Mouse (Mus musculus): ENCODE data around the gene Fndc3b.

Fndc3b gene

DNA sequence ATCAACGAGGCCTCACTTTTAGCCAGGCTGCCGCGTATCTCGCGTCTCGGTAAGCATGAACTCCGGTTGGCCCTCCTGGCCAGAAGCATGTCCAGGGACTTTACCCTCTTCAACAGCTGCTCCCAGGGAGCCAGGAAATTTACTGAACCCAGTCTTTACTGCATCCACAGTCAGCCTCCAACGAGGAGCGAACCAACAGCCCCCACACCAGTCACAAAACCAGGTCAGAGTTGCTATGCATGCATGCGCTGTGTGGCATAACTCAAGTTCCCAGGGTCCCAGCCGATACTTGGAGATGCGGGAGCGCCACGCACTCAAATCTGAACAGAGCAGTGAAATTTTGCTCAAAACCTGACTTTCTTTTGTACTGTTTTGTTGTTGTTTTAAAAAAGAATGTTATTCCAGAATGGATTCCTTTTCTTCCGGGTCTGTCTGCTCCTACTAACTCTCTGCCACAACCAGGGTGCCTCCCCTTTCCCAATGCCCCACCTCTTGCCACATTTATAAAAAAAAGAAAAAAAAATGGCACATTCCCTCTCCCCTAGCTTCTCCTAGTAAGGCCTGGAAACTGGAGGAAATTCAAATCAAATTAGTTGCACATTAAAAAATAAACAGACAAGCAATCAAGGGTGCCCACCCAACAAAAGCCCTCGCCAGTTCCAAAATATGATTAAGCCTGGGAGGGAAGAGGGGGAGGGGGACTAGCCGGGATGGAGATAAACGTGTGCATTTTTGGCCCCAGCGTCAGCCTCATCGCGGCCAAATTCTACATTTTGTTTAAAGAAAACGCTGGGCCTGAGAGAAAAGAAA is 1.8 kb downstream of the Fndc3b start:
- DNase-seq (ENCODE audit: low spot score in 2 of 2) = no peak

DNA sequence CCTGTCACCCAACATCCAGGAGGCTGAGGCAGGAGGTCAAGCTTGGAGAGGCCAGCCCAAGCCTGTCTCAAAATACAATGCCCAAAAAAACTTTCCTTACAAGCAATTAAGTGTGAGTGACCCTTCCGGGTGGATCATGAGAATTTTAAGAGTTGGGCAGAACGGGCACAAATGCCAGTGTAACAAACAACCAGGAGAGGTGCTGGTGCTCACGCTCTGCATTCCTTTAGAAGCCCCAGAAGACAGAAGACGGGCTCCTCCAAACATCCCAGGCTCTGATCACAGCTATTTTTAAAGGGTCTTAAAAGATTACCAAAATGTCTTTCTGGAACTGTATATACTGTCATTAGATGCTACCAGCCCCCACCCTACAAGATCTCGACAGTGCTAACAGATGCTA is 2.5 kb downstream of the Fndc3b start:
- no peak for DNase-seq (ENCODE audit: low spot score in 2 of 2)

DNA sequence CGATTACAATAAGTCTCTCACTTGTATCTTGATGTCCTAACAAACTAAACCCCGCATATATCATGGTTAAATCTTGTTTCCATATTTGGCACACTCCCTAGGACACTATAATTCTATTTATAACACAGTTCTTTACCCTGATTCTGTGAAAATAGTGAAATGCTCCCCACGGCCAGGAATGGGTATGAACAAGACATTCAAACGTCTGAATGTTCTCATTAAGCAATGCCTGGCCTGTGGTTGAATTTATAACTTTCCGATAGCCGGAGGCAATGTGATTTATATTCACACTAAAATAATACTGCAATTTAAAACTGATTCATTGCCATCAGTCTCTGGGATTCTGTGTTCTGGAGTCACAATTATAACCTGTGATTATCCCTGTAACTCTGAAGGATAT is 5.3 kb downstream of the Fndc3b start:
- DNase-seq (ENCODE audit: low spot score in 2 of 2) = no peak

DNA sequence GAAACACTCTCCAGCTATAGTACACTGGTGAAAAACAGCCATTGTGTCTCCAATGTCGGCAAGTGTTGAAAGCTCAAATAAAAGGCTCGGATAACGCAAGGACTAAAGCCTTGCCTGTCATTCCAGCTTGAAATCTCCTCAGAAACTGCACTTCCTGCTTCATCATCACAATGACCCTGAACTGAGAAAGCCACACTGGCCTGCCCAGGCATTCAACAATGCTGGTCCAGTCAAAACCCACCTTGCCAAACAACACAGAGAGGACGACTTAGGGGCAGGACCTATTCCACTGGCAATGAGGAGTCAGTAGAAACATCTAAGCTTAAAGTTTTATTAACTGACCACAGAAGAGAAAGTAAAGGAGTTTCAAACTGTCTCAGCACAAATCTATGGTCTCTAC is 6.1 kb downstream of the Fndc3b start:
- DNase-seq (ENCODE audit: low spot score in 2 of 2) = no peak

DNA sequence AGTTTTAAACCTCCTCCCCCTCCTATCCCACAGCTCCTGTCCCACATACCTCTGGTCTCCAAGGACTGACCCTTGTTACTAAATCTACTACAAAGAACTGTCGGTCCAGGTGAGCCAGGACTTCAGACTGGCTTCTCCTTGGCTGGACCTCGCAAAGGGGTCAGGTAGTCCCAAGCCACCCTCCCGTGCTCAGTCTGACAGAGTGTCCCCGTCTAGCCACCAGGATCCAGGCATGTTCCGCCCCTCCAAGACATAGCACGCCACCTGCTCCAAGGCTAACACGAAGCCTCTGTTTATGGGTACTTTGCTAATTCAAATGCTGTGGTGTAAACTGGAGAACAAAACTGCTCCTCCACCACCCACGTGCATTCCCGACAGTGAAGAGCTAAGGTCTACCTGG is 6.5 kb downstream of the Fndc3b start:
- no peak for DNase-seq (ENCODE audit: low spot score in 2 of 2)

DNA sequence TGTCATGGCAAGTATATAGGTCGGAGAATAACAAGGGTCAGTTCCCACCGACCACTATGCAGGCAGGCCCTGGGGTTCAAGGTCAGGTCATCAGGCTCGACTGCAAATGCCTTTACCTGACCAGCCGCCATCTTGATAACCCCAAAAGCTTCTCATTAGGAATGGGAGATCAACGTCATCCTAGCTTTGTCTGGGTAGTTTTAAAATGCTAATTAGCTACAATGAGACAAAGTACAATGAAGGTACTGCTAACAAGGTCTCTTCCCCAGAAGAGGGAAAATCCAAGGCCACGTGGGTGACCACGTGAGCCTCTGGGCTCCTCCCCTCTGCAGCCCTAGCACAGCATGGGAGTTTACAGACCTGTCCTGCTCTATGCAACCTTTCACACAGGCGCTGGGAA is 7.6 kb downstream of the Fndc3b start:
- no peak for DNase-seq (ENCODE audit: low spot score in 2 of 2)

DNA sequence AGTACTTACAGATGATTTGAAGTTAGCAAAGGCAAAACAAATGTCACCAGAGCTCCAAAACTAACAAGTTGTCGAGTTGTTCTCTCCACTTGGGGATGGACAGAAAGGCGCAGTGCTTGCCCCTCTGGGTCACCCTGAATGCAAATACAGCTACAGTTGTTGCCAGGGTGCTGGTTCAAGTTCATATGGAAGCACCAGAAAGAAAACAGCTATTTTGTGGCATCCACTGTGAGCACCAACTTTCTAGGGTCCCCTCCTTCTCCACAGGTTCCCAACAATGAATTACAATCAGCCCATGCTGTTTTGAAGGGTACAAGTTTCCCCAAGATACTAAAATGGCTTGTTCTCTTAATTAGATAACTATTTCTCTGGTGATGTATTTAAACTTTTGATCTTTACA is 8.0 kb downstream of the Fndc3b start:
- DNase-seq (ENCODE audit: low spot score in 2 of 2) = no peak

DNA sequence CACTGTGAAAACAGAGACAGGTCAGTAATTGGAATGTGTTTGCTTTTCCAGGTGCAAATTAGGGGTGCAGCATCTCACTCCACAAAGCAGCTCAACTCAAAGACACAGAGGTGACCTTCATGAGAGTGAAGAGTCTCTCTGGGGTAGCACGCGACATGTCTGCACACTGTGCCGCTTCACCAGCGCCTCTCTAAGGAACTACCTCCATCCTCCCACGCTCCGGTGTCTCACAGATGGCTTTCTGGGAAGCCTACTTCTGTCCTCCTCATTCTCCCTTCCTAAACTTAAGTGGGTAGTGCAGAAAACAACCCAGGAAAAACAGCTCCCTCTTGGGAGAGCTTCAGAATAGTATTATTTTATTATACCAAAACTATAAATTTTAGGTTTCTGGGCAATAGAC is 12.4 kb downstream of the Fndc3b start:
- DNase-seq (ENCODE audit: low spot score in 2 of 2) = no peak

DNA sequence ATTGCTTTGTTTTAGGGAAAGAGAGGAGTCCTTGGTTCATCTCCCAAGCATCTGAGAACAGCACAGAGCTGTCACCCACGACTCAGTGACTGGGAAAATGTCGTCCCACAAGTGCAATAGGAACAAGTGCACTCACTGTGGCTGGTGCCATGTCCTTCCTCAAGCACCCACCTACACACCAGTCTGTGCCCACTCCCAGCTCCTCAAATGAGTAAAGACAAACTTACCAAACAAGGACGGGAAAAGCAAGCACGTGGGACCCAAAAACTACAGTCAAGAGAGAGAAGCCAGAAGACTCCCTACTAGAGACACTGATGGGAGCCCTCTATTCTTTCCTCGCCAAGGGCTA is 14.7 kb downstream of the Fndc3b start:
- DNase-seq (ENCODE audit: low spot score in 2 of 2) = no peak

DNA sequence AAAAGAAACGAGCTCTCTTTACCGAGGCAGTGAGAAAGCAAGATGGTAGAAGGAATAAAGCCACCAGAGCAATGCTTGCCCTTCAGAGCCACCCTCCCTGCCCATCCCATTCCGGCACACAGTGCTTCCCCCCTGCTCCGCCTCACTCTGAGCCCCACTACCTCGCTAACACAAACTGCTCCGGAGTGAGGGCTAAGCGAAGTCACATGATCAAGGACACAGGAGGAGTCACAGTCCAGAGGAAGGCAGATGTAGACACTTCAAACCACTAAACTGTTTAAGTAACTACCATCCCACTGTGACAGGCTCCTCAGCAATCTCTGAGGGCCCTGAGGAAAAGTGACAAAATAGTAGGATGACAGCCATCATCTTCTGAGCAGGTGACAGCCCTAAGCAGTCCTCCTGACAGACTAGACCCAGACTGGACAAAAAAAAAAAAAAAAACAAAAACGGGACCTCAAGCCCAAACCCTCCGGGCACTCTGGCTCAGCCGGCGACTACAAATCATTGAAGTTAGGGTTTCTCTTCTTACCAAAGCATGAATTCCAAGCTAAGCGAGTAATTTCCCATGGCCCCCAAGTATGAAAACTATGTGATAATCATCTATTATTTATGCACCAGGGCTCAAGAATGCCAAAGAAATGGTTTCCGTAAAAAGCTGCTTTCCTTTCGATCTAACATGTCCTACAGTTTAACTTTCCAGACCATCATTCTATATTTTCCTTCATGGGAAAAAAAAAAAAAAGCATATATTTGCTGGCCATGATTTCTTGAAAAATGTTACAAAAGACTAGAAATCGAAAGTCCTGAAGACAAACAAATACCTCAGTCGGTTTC is 15.3 kb downstream of the Fndc3b start:
- DNase-seq (ENCODE audit: low spot score in 2 of 2) = no peak

DNA sequence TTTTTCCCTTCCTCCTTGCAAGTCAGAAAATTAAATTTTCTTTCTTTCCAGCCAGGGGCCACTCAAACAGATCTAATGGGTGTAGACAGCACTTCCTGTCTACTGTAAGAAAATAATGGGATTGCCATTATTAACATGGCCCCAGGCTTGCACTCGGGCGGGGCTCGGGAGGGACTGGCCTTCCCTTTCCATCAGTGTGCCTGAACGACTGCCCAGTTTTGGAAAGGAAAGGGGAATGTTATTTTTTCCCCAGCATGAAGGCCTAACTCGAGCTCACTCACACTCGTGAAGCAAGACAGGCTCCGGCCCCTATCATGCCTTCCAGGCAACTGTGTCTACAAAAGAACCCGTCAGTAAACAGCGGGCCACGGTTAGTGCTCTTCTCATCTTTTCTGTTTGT is 16.5 kb downstream of the Fndc3b start:
- DNase-seq (ENCODE audit: low spot score in 2 of 2) = no peak

DNA sequence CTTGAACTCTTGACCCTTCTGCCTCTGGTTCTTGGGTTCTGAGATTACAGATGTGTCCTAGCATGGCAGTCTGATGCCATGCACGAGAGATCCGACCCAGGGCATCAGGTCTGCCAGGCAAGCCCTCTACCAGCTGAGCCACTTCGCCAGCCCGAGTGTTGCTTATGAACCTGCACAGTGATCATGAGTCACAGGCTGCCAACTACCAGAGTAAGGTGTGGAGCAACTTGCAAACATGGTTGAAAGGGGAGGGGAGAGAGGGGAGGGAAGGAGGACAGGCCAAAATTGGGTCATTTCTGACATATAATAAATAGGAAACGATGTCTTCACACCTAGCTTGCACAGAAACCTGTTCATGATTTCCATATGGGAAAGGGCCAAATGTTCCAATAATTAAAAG is 17.0 kb downstream of the Fndc3b start:
- DNase-seq (ENCODE audit: low spot score in 2 of 2) = no peak

DNA sequence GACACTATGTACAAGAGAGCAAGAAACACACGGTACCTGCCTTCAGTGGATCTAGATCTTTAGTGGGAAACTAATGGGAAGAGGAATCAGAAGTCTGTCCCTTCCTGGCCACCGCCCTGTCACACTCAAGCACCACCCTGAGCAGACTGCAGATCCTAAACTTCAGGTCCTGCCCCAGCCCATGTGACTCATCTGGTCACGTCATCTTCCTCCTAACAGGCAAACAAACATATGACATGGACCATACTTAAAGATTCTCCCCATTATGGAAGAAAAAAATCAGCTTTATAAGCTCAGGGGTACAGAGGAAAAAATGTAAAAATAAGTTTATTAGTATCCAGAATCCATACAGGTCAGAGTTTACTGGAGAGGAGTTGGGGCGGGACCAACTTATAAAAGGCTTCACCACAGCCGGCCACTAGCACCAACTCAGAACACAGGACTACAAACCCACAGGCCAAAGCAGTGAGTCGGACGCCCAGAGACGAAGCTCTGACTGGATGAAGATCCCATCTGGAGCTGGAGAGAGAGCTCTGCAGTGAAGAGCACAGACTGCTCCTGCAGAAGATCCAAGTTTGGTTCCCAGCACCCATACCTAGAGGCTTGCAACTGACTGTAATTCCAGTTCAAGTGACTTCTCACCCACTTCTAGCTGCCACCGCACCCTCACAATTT is 19.5 kb downstream of the Fndc3b start:
- no peak for DNase-seq (ENCODE audit: low spot score in 2 of 2)

DNA sequence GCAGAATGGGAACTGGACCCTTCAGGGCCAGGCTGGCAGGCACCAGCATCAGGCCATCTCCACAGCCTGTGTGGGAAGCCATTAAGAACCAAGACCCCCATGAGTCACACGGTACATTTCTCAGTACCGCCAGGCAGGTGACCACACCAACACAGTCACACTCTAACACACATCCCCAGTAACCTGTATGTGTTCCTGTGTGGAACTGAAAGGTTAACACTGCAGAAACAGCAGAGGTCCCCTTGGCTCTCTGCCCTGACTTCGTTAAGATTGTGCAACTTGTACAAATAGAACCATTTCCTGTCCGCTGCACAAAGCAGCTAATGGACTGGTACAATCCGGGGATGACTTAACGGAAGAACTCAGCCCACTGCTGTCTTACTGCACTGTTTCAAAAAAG is 21.1 kb downstream of the Fndc3b start:
- peak; percentile 10 to 18 for DNase-seq (ENCODE audit: low spot score in 2 of 2)

DNA sequence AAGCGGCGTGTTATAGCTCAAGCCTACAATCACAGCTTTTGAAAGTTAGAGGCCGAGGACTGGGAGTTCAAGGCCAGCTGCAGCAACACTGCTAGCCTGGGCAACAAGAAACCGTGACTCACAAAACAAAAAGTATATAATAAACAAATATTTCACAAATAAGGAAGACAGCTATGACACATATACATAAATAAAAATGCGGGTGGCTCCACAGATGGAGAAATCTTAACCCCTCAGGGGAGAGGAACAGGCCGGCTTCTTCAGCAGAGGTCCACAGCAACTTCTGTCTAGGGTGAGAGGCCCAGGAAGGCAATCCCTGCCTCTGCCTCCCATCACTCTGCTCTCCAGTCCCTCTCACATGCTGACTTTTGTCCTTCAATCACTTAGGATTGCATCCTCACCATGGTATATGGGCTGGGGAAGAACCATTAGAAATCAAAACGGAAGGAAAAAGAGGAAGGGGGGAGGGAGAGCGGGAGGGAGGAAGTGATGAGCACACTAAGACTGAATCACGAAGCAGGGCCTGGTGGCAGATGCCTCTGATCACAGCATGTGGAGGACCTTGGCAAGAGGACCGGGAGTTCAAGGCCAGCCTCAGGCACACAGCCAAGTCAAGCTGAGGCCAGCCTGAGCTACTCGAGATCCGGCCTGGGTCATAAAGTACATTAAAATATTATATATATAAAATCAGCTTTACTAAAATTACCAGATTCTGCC is 21.8 kb downstream of the Fndc3b start:
- no peak for DNase-seq (ENCODE audit: low spot score in 2 of 2)

DNA sequence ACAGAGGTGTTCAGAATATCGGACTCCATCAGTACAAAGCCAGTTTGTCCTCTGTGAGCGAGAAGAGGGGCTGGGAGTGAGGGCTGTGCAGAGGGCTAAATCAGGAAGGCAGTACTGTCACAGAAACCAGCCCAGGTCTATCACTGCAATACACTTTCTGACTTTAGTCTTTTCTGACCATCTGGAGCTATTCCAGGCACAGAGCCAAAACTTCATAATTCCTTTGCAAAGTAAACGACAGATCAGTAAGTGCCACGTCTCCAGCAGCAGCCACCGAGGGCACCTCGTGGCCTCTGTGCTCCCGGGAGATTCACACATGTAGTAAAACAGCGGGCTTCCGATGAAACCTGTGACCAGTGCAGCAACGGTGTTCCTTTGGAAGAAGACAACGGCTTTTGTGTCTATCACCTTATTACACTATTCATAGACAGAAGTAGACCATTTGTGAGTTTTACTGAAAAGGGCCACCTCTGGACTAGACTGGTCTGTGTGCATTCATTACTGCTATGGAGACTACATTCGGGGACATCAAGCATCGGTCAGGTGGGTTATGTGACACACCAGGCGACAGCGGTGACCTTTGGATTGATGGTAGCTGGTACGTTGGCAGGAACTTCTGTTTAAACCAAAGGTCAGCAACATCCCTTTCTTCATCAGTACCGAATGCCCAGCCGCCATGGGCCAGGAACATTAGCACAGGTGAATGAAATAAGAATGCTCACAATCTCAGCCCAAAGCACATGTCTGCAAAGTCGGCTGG is 24.2 kb downstream of the Fndc3b start:
- DNase-seq (ENCODE audit: low spot score in 2 of 2) = no peak

DNA sequence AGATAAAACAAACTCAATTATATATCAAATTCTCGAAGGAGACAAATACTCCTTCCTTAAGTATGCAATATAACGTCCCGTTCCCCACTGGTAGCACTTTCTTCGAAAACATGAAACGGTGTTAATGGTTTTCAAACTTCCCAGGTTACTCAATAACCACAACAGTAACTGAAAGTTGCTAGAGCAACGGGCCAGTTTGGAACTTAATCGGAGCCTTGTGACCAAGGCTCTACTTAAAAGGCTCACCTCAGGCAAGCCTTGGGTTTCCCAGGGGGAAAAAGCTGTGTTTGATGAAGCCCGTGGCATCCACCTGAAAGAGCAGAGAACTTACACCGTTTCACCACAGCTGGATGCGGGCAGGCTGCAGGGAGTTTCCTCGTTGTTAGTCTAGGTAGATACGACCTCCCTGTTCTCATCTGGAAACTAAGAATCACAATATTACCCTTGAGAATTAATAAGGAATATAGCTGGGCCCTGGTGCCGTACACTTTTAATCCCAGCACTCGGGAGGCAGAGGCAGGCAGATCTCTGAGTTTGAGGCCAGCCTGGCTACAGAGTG is 25.4 kb downstream of the Fndc3b start:
- no peak for DNase-seq (ENCODE audit: low spot score in 2 of 2)

DNA sequence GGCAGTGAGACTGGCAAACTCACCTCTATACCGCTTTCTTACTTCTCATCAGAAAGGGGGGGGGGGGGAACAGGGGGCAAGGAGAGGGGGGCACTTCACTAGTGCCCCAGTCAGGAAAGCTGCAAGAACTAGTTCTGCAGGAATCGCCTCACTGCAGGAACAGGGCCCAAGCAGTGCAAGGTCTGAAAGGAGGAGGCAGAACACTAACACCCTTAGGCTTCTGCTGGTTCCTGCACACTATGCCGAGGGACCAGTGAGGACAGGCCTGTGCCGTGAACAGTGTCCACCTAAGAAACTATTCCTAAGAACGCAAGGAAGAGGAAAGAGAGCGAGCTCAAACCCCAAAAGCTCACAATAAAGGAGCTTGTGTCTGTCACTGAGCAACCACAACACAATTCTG is 26.0 kb downstream of the Fndc3b start:
- no peak for DNase-seq (ENCODE audit: low spot score in 2 of 2)

DNA sequence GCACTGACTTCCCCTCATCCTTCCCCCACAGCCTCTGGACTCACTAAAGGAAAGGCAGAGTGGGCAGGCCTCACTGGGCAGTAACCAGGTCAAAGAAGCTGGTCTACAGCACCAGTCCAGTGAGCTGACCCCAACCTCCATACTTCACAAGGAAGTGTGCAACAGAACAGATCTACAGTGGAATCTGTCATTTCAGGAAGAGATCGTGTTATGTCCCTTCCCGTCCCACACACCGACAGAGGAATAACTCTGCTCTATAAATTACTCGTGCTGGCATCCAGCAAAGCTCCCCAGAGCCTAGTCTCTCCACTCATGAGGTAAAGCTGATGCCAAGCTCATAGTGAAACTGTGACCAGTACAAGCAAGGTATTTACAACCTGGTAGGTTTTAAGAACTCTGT is 27.7 kb downstream of the Fndc3b start:
- no peak for DNase-seq (ENCODE audit: low spot score in 2 of 2)

DNA sequence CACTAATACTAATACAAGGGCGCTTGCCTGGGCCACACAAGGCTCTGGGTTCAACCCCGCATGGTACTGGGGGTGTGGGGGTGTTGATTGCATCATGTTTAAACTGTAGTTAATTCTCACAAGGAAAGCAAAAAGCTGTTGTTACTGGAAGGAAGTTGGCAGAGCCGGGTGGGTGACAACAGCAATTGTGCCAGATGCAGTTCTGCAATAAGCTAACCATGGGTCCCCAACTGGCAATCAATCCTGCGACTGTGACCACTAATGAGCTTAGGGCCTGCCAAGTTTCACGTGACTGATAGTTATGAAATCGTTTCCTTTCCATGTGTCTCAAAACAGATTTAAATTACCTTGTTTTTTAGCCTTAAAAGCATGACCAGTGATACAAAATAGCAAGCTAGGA is 33.5 kb downstream of the Fndc3b start:
- DNase-seq (ENCODE audit: low spot score in 2 of 2) = no peak

DNA sequence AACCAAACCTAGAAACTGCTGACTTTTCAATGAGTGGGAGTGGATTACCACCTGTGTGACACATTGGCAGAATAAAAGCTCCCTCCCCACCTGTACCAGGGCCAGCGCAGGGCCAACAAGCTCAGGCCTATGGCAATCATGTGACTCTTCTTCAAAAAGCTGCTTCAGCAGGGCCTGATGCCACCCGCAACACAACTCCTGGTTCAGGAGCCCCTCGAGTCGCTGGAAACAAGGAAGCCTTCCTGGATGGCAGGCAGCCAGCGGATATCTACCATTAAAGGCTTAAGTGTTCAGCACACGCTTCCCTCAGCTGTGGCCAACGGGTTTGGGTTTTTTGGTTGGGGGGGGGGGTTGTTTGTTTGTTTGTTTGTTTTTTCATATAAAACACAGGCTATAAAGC is 37.4 kb downstream of the Fndc3b start:
- DNase-seq (ENCODE audit: low spot score in 2 of 2) = no peak

Data from natural killer cell, adult 2 months (primary cell).